Mouse (Mus musculus) intestine, postnatal 0 days (tissue): ENCODE measurements at regions not wholly inside any gene's neighbourhood (a gene's known extent, or its start where the extent isn't known, plus 50 kb on each side); places are given as distances from the start of the nearest gene placed in this dataset.

Experiments
- ATAC-seq: fragments of 200-750 bp; cut with Nextera tagmentation; 2 replicates; pipeline ENCODE4 v1.8.0; 2017; ENCODE audit warnings: mild to moderate bottlenecking, moderate TSS enrichment, moderate library complexity
- H3K27ac ChIP-seq: fragments of 300-500 bp; sonication (generic); 2 replicates; pipeline ENCODE4 v1.5.1; 2014; ENCODE audit warnings: mild to moderate bottlenecking, low read depth, low read length, moderate library complexity
- H3K27me3 ChIP-seq: fragments of 300-500 bp; sonication (generic); replicated peaks from 2 replicates; pipeline ENCODE4 v1.6.1; 2014; ENCODE audit warnings: low read length, mixed read lengths; ENCODE audit not compliant: control insufficient read depth, insufficient read depth
- H3K36me3 ChIP-seq: fragments of 300-500 bp; sonication (generic); 2 replicates; pipeline ENCODE4 v1.6.1; 2014; ENCODE audit warnings: mild to moderate bottlenecking, moderate library complexity; ENCODE audit not compliant: control insufficient read depth, insufficient read depth
- H3K4me1 ChIP-seq: fragments of 300-500 bp; sonication (generic); replicated peaks from 2 replicates; pipeline ENCODE4 v1.6.1; 2014; ENCODE audit warnings: antibody characterized with exemption, low read length, mixed read lengths; ENCODE audit not compliant: control insufficient read depth, insufficient read depth
- H3K4me2 ChIP-seq: fragments of 300-500 bp; sonication (generic); replicated peaks from 2 replicates; pipeline ENCODE4 v1.6.1; 2014; ENCODE audit warnings: low read depth, mild to moderate bottlenecking, moderate library complexity
- H3K4me3 ChIP-seq: fragments of 300-500 bp; sonication (generic); 2 replicates; pipeline ENCODE4 v1.5.1; 2014; ENCODE audit warnings: low read depth, low read length
- H3K9ac ChIP-seq: fragments of 300-500 bp; sonication (generic); 2 replicates; pipeline ENCODE4 v1.6.1; 2014; ENCODE audit warnings: mild to moderate bottlenecking, low read depth, low read length
- H3K9me3 ChIP-seq: fragments of 300-500 bp; sonication (generic); 2 replicates; pipeline ENCODE4 v1.6.1; 2016; ENCODE audit warnings: mixed run types; ENCODE audit not compliant: control insufficient read depth
- CTCF ChIP-seq: sonication (generic); IDR thresholded peaks from 2 replicates; pipeline ENCODE4 v1.5.1; 2016; ENCODE audit warnings: low read depth, mild to moderate bottlenecking, control low read depth, antibody characterized with exemption, moderate library complexity
- WGBS: fragments of 180-500 bp; shearing (Covaris S2); extraction: QIAGEN DNeasy Blood & Tissue Kit; methylation state at CpG from one replicate; pipeline ENCODE4 v1.1.7; 2014; 5-methylcytosine and 5-hydroxymethylcytosine counted together

GRCm38 (mm10) chr17:3006662-3007061 lies 108.1 kb upstream of the Scaf8 start:
- no peaks in the 10 kb centered on the region for H3K9me3 ChIP-seq
- no peak overlapping the region for H3K4me3 ChIP-seq
- 80% methylated on average over 2 of the region's 2 CpGs for WGBS
- no peak for TF ChIP-seq CTCF
- no peak overlapping the region for H3K9ac ChIP-seq
- no peaks in the 10 kb centered on the region for H3K36me3 ChIP-seq
- no peak overlapping the region for H3K27ac ChIP-seq
- no peak; the same call in 1 of the 2 replicates for ATAC-seq
- H3K4me2 ChIP-seq = no peak overlapping the region
- no peaks in the 10 kb centered on the region for H3K4me1 ChIP-seq
- no peaks in the 10 kb centered on the region for H3K27me3 ChIP-seq

DNA sequence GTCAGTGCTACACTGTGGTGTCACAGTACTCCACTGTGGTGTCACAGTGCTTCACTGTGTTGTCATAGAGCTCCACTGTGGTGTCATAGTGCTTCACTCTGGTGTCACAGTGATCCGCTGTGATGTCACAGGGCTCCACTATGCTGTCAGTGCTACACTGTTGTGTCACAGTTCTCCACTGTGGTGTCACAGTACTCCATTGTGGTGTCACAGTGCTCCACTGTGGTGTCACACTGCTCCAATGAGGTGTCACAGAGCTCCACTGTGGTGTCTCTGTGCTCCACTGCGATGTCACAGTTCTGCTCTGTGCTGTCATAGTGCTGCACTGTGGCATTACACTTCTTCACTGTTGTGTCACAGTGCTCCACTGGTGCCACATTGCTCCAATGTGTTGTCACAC lies 107.5 kb upstream of the Scaf8 start:
- H3K9me3 ChIP-seq = no peaks in the 10 kb centered on the region

GRCm38 (mm10) chr17:3009939-3010338 lies 104.8 kb upstream of the Scaf8 start:
- Histone ChIP-seq H3K4me3 (no peak overlapping the region), H3K4me1 (no peaks in the 10 kb centered on the region), H3K4me2 (no peak overlapping the region), H3K9ac (no peak overlapping the region), H3K9me3 (no peaks in the 10 kb centered on the region), H3K36me3 (no peaks in the 10 kb centered on the region), H3K27ac (no peak overlapping the region), H3K27me3 (no peaks in the 10 kb centered on the region)
- no peak for TF ChIP-seq CTCF
- ATAC-seq = no peak
- WGBS = 61% methylated on average over 2 of the region's 2 CpGs

More for the DNA sequence above, 107.5 kb upstream of the Scaf8 start:
- no peaks in the 10 kb centered on the region for H3K27me3 ChIP-seq
- no peaks in the 10 kb centered on the region for H3K36me3 ChIP-seq
- no peak overlapping the region for H3K9ac ChIP-seq
- 0 out of 2 replicates have a peak, but pooled peaks have one; percentile 27 for ATAC-seq
- 77% methylated on average over 2 of the region's 2 CpGs for WGBS
- H3K4me2 ChIP-seq = no peak overlapping the region
- H3K27ac ChIP-seq = no peak overlapping the region
- H3K4me1 ChIP-seq = no peaks in the 10 kb centered on the region
- TF ChIP-seq CTCF = no peak
- H3K4me3 ChIP-seq = no peak overlapping the region

- Histone ChIP-seq H3K4me2 (no peak overlapping the region), H3K4me3 (no peak overlapping the region), H3K27me3 (no peaks in the 10 kb centered on the region), H3K9me3 (no peaks in the 10 kb centered on the region), H3K4me1 (no peaks in the 10 kb centered on the region), H3K9ac (no peak overlapping the region), H3K36me3 (no peaks in the 10 kb centered on the region), H3K27ac (no peak overlapping the region)
- TF ChIP-seq CTCF = no peak
- ATAC-seq = no peak
- 44% methylated on average over 1 of the region's 1 CpGs for WGBS
These were observed 102.7 kb upstream of the Scaf8 start for GRCm38 (mm10) chr17:3012045-3012444.

DNA sequence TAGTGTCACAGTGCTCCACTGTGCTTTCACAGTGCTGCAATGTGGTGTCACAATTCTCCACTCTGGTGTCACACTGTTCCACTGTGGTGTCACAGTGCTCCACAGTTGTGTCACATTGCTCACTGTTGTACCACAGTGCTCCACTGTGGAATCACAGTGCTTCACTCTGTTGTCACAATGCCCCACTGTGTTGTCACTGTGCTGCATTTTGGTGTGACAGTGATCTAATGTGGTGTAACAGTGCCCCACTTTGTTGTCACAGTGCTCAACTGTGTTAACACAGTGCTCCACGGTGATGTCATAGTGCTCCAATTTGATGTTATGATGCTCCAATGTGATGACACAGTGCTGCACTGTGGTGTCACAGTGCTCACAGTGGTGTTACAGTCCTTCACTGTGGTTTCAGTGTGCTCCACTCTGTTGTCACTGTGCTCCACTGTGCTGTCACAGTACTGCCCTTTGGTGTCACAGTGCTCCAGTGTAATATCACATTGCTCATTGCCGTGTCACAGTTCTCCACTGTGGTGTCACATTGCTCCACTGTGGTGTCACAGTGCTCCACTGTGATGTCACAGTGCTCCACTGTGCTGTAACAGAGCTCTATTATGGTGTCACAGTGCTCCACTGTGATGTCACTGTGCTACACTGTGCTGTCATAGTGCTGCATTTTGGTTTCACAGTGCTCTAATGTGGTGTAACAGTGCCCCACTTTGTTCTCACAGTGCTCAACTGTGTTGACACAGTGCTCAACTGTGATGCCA lies 95.0 kb upstream of the Scaf8 start:
- no peak for TF ChIP-seq CTCF
- Histone ChIP-seq H3K27me3 (no peaks in the 10 kb centered on the region), H3K4me1 (no peaks in the 10 kb centered on the region), H3K9me3 (no peaks in the 10 kb centered on the region), H3K27ac (no peak overlapping the region), H3K9ac (no peak overlapping the region), H3K36me3 (no peaks in the 10 kb centered on the region), H3K4me3 (no peak overlapping the region), H3K4me2 (no peak overlapping the region)
- 91% methylated on average over 2 of the region's 2 CpGs for whole genome bisulfite sequencing
- ATAC-seq = no peak; the same call in 1 of the 2 replicates

GRCm38 (mm10) chr17:3020406-3020805 lies 94.4 kb upstream of the Scaf8 start:
- WGBS = 88% methylated on average over 1 of the region's 1 CpGs
- no peak overlapping the region for H3K4me2 ChIP-seq
- no peak for ATAC-seq
- H3K9ac ChIP-seq = no peak overlapping the region
- no peaks in the 10 kb centered on the region for H3K27me3 ChIP-seq
- H3K4me3 ChIP-seq = no peak overlapping the region
- H3K4me1 ChIP-seq = no peaks in the 10 kb centered on the region
- no peaks in the 10 kb centered on the region for H3K9me3 ChIP-seq
- H3K27ac ChIP-seq = no peak overlapping the region
- TF ChIP-seq CTCF = no peak
- H3K36me3 ChIP-seq = no peaks in the 10 kb centered on the region
